20 mouse cellular contexts compared by ENCODE assay signal in the genomic region with DNA sequence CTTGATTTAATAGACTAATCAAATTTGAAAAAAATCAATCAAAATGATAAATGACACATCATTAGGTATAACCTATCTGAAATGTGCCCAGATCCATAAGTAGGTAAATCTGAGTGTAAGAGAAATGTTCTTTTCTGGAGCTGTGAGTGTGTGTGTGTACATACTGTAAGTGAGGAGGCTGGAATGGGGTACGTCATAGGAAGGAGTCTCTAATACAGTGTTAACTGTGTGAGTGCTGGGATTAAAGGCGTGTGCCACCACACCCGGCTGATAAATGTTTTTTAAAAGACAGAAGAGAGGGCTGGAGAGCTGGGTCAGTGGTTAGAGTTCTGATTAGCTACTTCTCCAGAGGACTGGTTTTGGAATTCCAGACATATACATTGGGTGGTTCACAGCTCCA. TPM values are rescaled to one million over a fixed set of nuclear protein-coding genes. Genes with fewer than 3 reads are reported as not detected.
DNase-seq lines count a peak whose midpoint lies in the region; ATAC-seq and TF ChIP-seq lines count a peak whose summit lies in the region.
"Had no signal": no experiment of that assay in that cellular context is flagged by ENCODE, and none has a peak within 500 bp of the region (broad histone marks: within the 10 kb centered on the region; RNA-seq: fewer than 3 reads in every experiment).

No protein-coding gene starts in this region.

- no peak for DNase-seq in gastrocnemius, adult 2 months
- no peak for DNase-seq in gastrocnemius, adult 8-10 months (ENCODE audit: low spot score in 2 of 2)
- no peak for DNase-seq in kidney, adult 2 months
- peak; percentile 14 for DNase-seq in midbrain, embryonic 11.5 days (ENCODE audit: low spot score, missing footprints)
- no peak for DNase-seq in thymus, adult 2 months
- DNase-seq in left cerebral cortex, adult 9 months (ENCODE audit: low spot score in 2 of 2): no peak
- DNase-seq: adrenal gland, adult 8-10 months; cerebellum, adult 11 months; cerebellum, postnatal 14 days; right cerebral cortex, postnatal 14 days had no signal

- no peaks in the 10 kb centered on the region for H3K27me3 ChIP-seq in kidney, embryonic 15.5 days
- no peaks in the 10 kb centered on the region for H3K27me3 ChIP-seq in kidney, adult 2 months (replicated peaks; ENCODE audit: control insufficient read depth, insufficient read depth, low read length)
- H3K27me3 ChIP-seq in midbrain, embryonic 11.5 days (ENCODE audit: control insufficient read depth, insufficient read depth, low read length): no peaks in the 10 kb centered on the region
- H3K27me3 ChIP-seq in midbrain, embryonic 16.5 days (ENCODE audit: control insufficient read depth, insufficient read depth, low read depth, low read length): no peaks in the 10 kb centered on the region
- H3K27me3 ChIP-seq in thymus, adult 2 months (ENCODE audit: control insufficient read depth, insufficient read depth, low read length): no peaks in the 10 kb centered on the region
- H3K27me3 ChIP-seq: forebrain, embryonic 13.5 days; liver, embryonic 13.5 days; neural tube, embryonic 13.5 days had no signal

- H3K4me3 ChIP-seq in gastrocnemius, adult 2 months: peak overlapping the region; percentile 35; the same call in 1 of the 2 replicates
- H3K4me3 ChIP-seq in kidney, embryonic 15.5 days (replicated peaks): no peak overlapping the region
- no peak overlapping the region for H3K4me3 ChIP-seq in kidney, adult 2 months (ENCODE audit: insufficient read depth, low read depth, low read length)
- no peak overlapping the region for H3K4me3 ChIP-seq in midbrain, embryonic 11.5 days (ENCODE audit: low read depth, low read length)
- H3K4me3 ChIP-seq in midbrain, embryonic 16.5 days (ENCODE audit: low read depth, low read length): no peak overlapping the region
- no peak overlapping the region for H3K4me3 ChIP-seq in thymus, adult 2 months (ENCODE audit: control insufficient read depth, insufficient read depth, low read length)
- H3K4me3 ChIP-seq: forebrain, embryonic 13.5 days; liver, embryonic 13.5 days; neural tube, embryonic 13.5 days had no signal

- TF ChIP-seq POLR2A in kidney, adult 2 months (IDR thresholded peaks at IDR 0.05; ENCODE audit: low read depth, low read length): no peak
- TF ChIP-seq POLR2A in thymus, adult 2 months (IDR thresholded peaks at IDR 0.05; ENCODE audit: control insufficient read depth, extremely low read depth, insufficient read depth, low read length, poor library complexity): no peak

- intact Hi-C loops in gastrocnemius, adult 2 months (cut with DNase I): no loop called here

- WGBS in kidney, embryonic 15.5 days: 77% methylated on average over 3 of the region's 3 CpGs
- 67% methylated on average over 3 of the region's 3 CpGs for WGBS in kidney, adult 2 months
- 97% methylated on average over 3 of the region's 3 CpGs for WGBS in midbrain, embryonic 11.5 days
- WGBS in midbrain, embryonic 16.5 days: 89% methylated on average over 3 of the region's 3 CpGs
- WGBS in thymus, adult 2 months: 72% methylated on average over 3 of the region's 3 CpGs

- no peak for ATAC-seq in kidney, embryonic 15.5 days (replicated peaks; ENCODE audit: low FRiP score)
- ATAC-seq in midbrain, embryonic 11.5 days (ENCODE audit: low FRiP score): no peak
- no peak for ATAC-seq in midbrain, embryonic 16.5 days
- ATAC-seq: forebrain, embryonic 13.5 days; intestine, embryonic 16.5 days had no signal

- TF ChIP-seq CTCF in gastrocnemius, adult 2 months (IDR thresholded peaks at IDR 0.05): no peak
- no peak for TF ChIP-seq CTCF in kidney, adult 2 months (conservative IDR thresholded peaks at IDR 0.05; ENCODE audit: insufficient read depth, insufficient read length, low read depth, low read length)
- TF ChIP-seq CTCF in thymus, adult 2 months (IDR thresholded peaks at IDR 0.05; ENCODE audit: borderline replicate concordance, control insufficient read depth, extremely low read depth, insufficient read depth, low read length, poor library complexity): no peak

- no peak overlapping the region for H3K9ac ChIP-seq in kidney, embryonic 15.5 days
- H3K9ac ChIP-seq in midbrain, embryonic 11.5 days (ENCODE audit: low read length): no peak overlapping the region
- H3K9ac ChIP-seq in midbrain, embryonic 16.5 days (ENCODE audit: low read depth, low read length): no peak overlapping the region
- H3K9ac ChIP-seq: forebrain, embryonic 13.5 days; hindbrain, embryonic 14.5 days; liver, embryonic 13.5 days; neural tube, embryonic 13.5 days had no signal

- no peak overlapping the region for H3K4me2 ChIP-seq in kidney, embryonic 15.5 days
- H3K4me2 ChIP-seq in midbrain, embryonic 11.5 days: no peak overlapping the region
- no peak overlapping the region for H3K4me2 ChIP-seq in midbrain, embryonic 16.5 days (ENCODE audit: low read length)
- H3K4me2 ChIP-seq: forebrain, embryonic 13.5 days; heart, embryonic 11.5 days; hindbrain, embryonic 14.5 days; liver, embryonic 13.5 days; neural tube, embryonic 13.5 days had no signal

- H3K36me3 ChIP-seq in kidney, embryonic 15.5 days: peaks cover 45% of the 10 kb centered on the region
- peaks cover 4% of the 10 kb centered on the region for H3K36me3 ChIP-seq in kidney, adult 2 months (ENCODE audit: control insufficient read depth, insufficient read depth, low read length)
- H3K36me3 ChIP-seq in midbrain, embryonic 11.5 days (ENCODE audit: control insufficient read depth, insufficient read depth, low read length): peaks cover 3% of the 10 kb centered on the region; the same call in 1 of the 2 replicates
- H3K36me3 ChIP-seq in midbrain, embryonic 16.5 days (ENCODE audit: control insufficient read depth, insufficient read depth, low read length): peaks cover 12% of the 10 kb centered on the region
- H3K36me3 ChIP-seq in thymus, adult 2 months (ENCODE audit: control insufficient read depth, insufficient read depth, low read length): peaks cover 20% of the 10 kb centered on the region

- H3K9me3 ChIP-seq in kidney, embryonic 15.5 days (replicated peaks): no peaks in the 10 kb centered on the region
- H3K9me3 ChIP-seq in midbrain, embryonic 11.5 days (ENCODE audit: control insufficient read depth, low read length): no peaks in the 10 kb centered on the region
- no peaks in the 10 kb centered on the region for H3K9me3 ChIP-seq in midbrain, embryonic 16.5 days (replicated peaks; ENCODE audit: control insufficient read depth, low read length, poor library complexity, severe bottlenecking)
- H3K9me3 ChIP-seq: forebrain, embryonic 13.5 days; liver, embryonic 13.5 days; neural tube, embryonic 13.5 days had no signal

- H3K27ac ChIP-seq in gastrocnemius, adult 2 months: peak overlapping the region; percentile 84
- H3K27ac ChIP-seq in kidney, embryonic 15.5 days: 0 out of 2 replicates have a peak overlapping the region, but pooled peaks have one; percentile 10
- no peak overlapping the region for H3K27ac ChIP-seq in kidney, adult 2 months (ENCODE audit: insufficient read depth, low read depth, low read length)
- H3K27ac ChIP-seq in midbrain, embryonic 11.5 days (ENCODE audit: low read depth, low read length): no peak overlapping the region
- H3K27ac ChIP-seq in midbrain, embryonic 16.5 days (ENCODE audit: low read length): no peak overlapping the region
- no peak overlapping the region for H3K27ac ChIP-seq in thymus, adult 2 months (ENCODE audit: control insufficient read depth, insufficient read depth, low read length)
- H3K27ac ChIP-seq: forebrain, embryonic 13.5 days; hindbrain, embryonic 14.5 days; kidney, postnatal 0 days; liver, embryonic 13.5 days; neural tube, embryonic 13.5 days had no signal

- peaks cover 1% of the 10 kb centered on the region for H3K4me1 ChIP-seq in kidney, embryonic 15.5 days
- H3K4me1 ChIP-seq in kidney, adult 2 months (ENCODE audit: control insufficient read depth, insufficient read depth, low read length): no peaks in the 10 kb centered on the region; the same call in 1 of the 2 replicates
- H3K4me1 ChIP-seq in midbrain, embryonic 11.5 days (ENCODE audit: control insufficient read depth, insufficient read depth, low read length): no peaks in the 10 kb centered on the region
- H3K4me1 ChIP-seq in midbrain, embryonic 16.5 days (ENCODE audit: control insufficient read depth, insufficient read depth, low read length): no peaks in the 10 kb centered on the region
- peaks cover 2% of the 10 kb centered on the region for H3K4me1 ChIP-seq in thymus, adult 2 months (replicated peaks; ENCODE audit: control insufficient read depth, insufficient read depth, low read length)

RNA-seq across cellular contexts. Expression of a gene that starts 7.5 kb away (rescaled TPM):
- 100 to 1,000 TPM; 111 to 121 TPM for total RNA-seq in gastrocnemius, adult 2 months (2021)
- total RNA-seq in gastrocnemius, adult 8-10 months (2022): 100 to 1,000 TPM; 110 to 118 (median 113) TPM
- polyA plus RNA-seq in kidney, embryonic 15.5 days (2015; fragmentation: Nextera tagmentation; extraction: Ambion mirVana): 192 and 194 TPM in 2 replicates
- 25.4 and 29.8 TPM in 2 replicates for polyA plus RNA-seq in kidney, adult 2 months (2012; rRNA removed)
- 242 and 251 TPM in 2 replicates for polyA plus RNA-seq in midbrain, embryonic 11.5 days (2014; fragmentation: Nextera tagmentation; extraction: Ambion mirVana)
- polyA plus RNA-seq in midbrain, embryonic 16.5 days (2015; fragmentation: Nextera tagmentation; extraction: Ambion mirVana): 177 TPM in 2 replicates
- polyA plus RNA-seq in thymus, adult 2 months (2012; rRNA removed): 24.8 and 26.7 TPM in 2 replicates

RNA-seq across cellular contexts. Expression of a gene that starts 25.2 kb away (rescaled TPM):
- total RNA-seq in gastrocnemius, adult 2 months (2021): 1 to 10 TPM; 3.2 to 4.9 TPM
- total RNA-seq in gastrocnemius, adult 8-10 months (2022): 1 to 10 TPM; 4.9 to 8.1 (median 5.5) TPM
- polyA plus RNA-seq in kidney, embryonic 15.5 days (2015; fragmentation: Nextera tagmentation; extraction: Ambion mirVana): 11.7 and 13.3 TPM in 2 replicates
- polyA plus RNA-seq in kidney, adult 2 months (2012; rRNA removed): 6.2 and 6.4 TPM in 2 replicates
- 18.7 and 21.4 TPM in 2 replicates for polyA plus RNA-seq in midbrain, embryonic 11.5 days (2014; fragmentation: Nextera tagmentation; extraction: Ambion mirVana)
- polyA plus RNA-seq in midbrain, embryonic 16.5 days (2015; fragmentation: Nextera tagmentation; extraction: Ambion mirVana): 7.9 and 8.3 TPM in 2 replicates
- polyA plus RNA-seq in thymus, adult 2 months (2012; rRNA removed): 12.7 and 15.6 TPM in 2 replicates

RNA-seq across cellular contexts. Expression of a gene that starts 46.4 kb away (rescaled TPM):
- total RNA-seq in gastrocnemius, adult 2 months (2021): not detected
- total RNA-seq in gastrocnemius, adult 8-10 months (2022): under 1 TPM in 3 of 4 experiments, not detected in 1; 0.36 to 0.46 (median 0.40) TPM
- polyA plus RNA-seq in kidney, embryonic 15.5 days (2015; fragmentation: Nextera tagmentation; extraction: Ambion mirVana): 89.5 and 101 TPM in 2 replicates
- 44.5 and 60.0 TPM in 2 replicates for polyA plus RNA-seq in kidney, adult 2 months (2012; rRNA removed)
- 1.4 and 1.7 TPM in 2 replicates for polyA plus RNA-seq in midbrain, embryonic 11.5 days (2014; fragmentation: Nextera tagmentation; extraction: Ambion mirVana)
- 0.50 and 0.51 TPM in 2 replicates for polyA plus RNA-seq in midbrain, embryonic 16.5 days (2015; fragmentation: Nextera tagmentation; extraction: Ambion mirVana)
- 118 and 153 TPM in 2 replicates for polyA plus RNA-seq in thymus, adult 2 months (2012; rRNA removed)
- total RNA-seq: layer of hippocampus, adult 18-20 months had no signal

Comparison
In these comparisons a context has a peak if more than half of its experiments do, and no peak if none do; other contexts are left out.
1. H3K27ac ChIP-seq: peak in gastrocnemius, adult 2 months (single experiment) and kidney, embryonic 15.5 days (single experiment); none in kidney, adult 2 months (single experiment), midbrain, embryonic 11.5 days (single experiment), midbrain, embryonic 16.5 days (single experiment) and thymus, adult 2 months (single experiment).
2. RNA of a gene that starts 46.4 kb away (polyA plus RNA-seq): 118 to 153 TPM in thymus, adult 2 months, 89.5 to 101 TPM in kidney, embryonic 15.5 days and 44.5 to 60.0 TPM in kidney, adult 2 months; 1.4 to 1.7 TPM in midbrain, embryonic 11.5 days and 0.50 to 0.51 TPM in midbrain, embryonic 16.5 days; every median in the first group is over 10 times any median in the second.